Mouse (Mus musculus): ENCODE results near the gene Olfr154.
"Not testable (repeated sequence)": the region's sequence is repeated elsewhere in the genome, so short reads cannot be mapped to it uniquely, and the experiment has no call there.

The Olfr154 gene

GRCm38 (mm10) chr2:85664355-85664754 lies at the start of gene Olfr154:
Gene Olfr154 (minus strand): TSS chr2:85664455.
- DNase-seq = not testable (repeated sequence)

DNA sequence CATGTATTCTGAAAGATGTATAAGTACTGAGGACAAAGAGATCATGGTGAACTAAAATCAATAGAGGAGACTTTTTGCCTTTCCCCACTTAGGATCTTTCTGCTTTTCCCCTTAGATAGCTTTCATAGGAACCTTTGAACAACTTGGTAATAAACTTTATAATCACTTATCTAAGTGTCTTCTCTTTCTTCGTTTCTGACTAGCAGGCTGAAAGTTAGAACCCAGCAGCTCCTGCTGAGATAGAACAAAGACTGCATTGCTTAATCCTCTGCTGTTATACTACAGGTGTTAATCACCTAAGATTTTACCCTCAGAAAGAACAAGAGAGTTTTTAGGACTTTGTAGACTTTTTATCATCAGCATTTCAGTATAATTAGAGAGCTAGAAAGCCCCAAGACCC lies 46.9 kb upstream of the Olfr154 start:
- DNase-seq = no peak

DNA sequence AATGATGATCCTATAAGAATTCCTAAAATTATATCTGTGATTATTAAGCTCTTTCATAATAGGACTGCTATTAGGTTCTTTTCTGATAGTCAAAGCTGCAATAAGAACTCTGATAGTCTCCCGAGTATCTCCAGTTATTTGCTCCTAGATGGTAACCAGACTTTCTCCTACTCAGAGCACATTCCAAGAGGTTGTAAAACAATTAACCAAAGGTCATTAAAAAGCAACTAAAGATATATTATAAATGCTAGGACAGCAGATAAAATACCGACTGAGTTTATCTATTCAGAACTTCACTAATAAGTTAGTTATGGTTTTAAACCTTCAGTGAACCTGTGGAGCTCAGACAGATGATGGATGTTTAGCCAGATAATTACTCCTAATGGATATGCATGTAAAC lies 46.4 kb upstream of the Olfr154 start:
- DNase-seq = not testable (repeated sequence)

DNA sequence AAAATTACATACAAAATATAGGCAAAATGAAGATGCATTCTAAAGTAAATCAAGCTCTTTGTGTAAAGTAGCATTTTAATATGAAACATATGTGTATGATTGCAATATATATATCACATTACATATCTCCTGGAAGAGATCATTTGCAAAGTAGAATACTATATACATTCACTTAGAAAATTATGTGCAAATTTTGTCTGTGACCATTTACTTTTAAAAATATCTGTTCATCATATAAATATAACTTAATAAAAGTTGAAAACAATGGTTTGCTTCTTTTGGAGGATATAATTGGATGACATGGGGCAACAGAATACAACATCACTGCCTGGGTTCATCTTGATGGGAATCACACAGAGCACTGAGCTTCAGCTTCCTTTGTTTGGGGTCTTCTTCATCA lies 24.9 kb upstream of the Olfr154 start, which contains the start of gene Olfr1008:
Olfr1008 (plus strand) TSS at position 301 of the 400 bp plus-strand sequence.
- no peak for DNase-seq

DNA sequence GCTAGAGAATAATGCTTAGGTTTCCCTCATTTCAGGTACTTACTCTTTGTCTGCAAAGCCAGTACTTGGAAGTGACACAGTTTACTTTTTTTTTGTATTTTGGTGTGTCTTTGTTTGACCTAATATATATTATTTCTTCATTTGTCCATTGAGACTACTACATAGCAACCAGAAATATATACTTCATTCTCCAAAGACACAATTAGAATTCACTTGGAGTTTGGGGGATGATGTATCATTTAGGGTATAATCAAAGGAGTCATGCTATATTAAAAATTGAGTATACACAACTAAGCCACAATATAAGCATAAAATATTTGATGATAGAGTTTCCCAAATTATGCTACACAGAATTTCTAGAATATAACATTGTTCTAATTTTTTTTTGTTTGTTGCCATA lies 14.4 kb upstream of the Olfr154 start, which contains the start of gene Olfr1006:
Olfr1006 (minus strand) TSS at position 101 of the 400 bp plus-strand sequence.
- no peak for DNase-seq

DNA sequence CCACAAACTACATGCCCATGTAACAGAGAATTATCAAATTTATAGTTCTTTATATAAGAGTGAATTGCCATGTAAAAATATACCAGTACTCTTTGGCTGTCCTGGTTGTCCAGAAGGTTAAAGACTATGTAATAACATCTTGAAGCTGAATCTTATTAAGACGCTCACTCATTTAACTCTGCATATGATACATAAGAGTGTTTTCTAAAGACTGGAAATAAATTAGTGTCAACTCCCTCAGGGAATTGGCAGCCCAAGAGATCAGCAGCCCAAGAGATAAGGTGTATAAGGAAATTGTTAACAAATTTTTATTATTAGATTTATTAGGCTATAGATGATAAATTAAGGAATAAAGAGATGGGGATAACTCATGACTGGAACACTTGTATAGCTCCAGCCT lies 13.7 kb downstream of the Olfr154 start, which contains the start of gene Olfr1002:
Olfr1002 (minus strand) TSS at position 101 of the 400 bp plus-strand sequence.
- DNase-seq = no peak

Measured in right cerebral cortex, adult 18-20 months (tissue).